Mouse (Mus musculus): ENCODE measurements around the gene Rpl7l1. TPM values are rescaled to one million over a fixed set of nuclear protein-coding genes. Genes with fewer than 3 reads are reported as not detected.
"Not testable (repeated sequence)": the region's sequence is repeated elsewhere in the genome, so short reads cannot be mapped to it uniquely, and the experiment has no call there.

Rpl7l1 gene
- polyA plus RNA-seq (2017; shearing (Covaris generic)): 100 to 1,000 TPM; 144 to 146 TPM

- peak; percentile 86 for ATAC-seq
These were observed at the start of gene Rpl7l1 for GRCm38 (mm10) chr17:46782341-46783221. TSS of gene Rpl7l1 (minus strand) at chr17:46782672.

GRCm38 (mm10) chr17:46829856-46830535 lies 47.5 kb upstream of the Rpl7l1 start:
- ATAC-seq: no peak

GRCm38 (mm10) chr17:46828935-46829334 lies 46.5 kb upstream of the Rpl7l1 start:
- ATAC-seq: peak; percentile 87

GRCm38 (mm10) chr17:46823091-46823490 lies 40.6 kb upstream of the Rpl7l1 start:
- no peak for ATAC-seq

GRCm38 (mm10) chr17:46820628-46821027 lies 38.2 kb upstream of the Rpl7l1 start:
- no peak for ATAC-seq

- ATAC-seq: no peak
These were observed 35.3 kb upstream of the Rpl7l1 start for GRCm38 (mm10) chr17:46817734-46818158.

GRCm38 (mm10) chr17:46816306-46816705 lies 33.8 kb upstream of the Rpl7l1 start:
- no peak for ATAC-seq

GRCm38 (mm10) chr17:46814497-46814896 lies 32.0 kb upstream of the Rpl7l1 start:
- no peak for ATAC-seq

- ATAC-seq: no peak
These were observed 31.2 kb upstream of the Rpl7l1 start for GRCm38 (mm10) chr17:46813637-46814036.

- no peak for ATAC-seq
These were observed 30.0 kb upstream of the Rpl7l1 start for GRCm38 (mm10) chr17:46812442-46812841.

- no peak for ATAC-seq
These were observed 28.2 kb upstream of the Rpl7l1 start for GRCm38 (mm10) chr17:46810672-46811071.

GRCm38 (mm10) chr17:46809131-46809830 lies 26.8 kb upstream of the Rpl7l1 start:
- ATAC-seq: no peak

- no peak for ATAC-seq
These were observed 25.9 kb upstream of the Rpl7l1 start for GRCm38 (mm10) chr17:46808376-46808775.

- ATAC-seq: no peak
These were observed 19.3 kb upstream of the Rpl7l1 start for GRCm38 (mm10) chr17:46801761-46802160.

- no peak for ATAC-seq
These were observed 17.2 kb upstream of the Rpl7l1 start for GRCm38 (mm10) chr17:46799680-46800079.

GRCm38 (mm10) chr17:46797386-46797785 lies 14.9 kb upstream of the Rpl7l1 start:
- no peak for ATAC-seq

GRCm38 (mm10) chr17:46796743-46797142 lies 14.3 kb upstream of the Rpl7l1 start:
- ATAC-seq: no peak

- no peak for ATAC-seq
These were observed 10.5 kb upstream of the Rpl7l1 start for GRCm38 (mm10) chr17:46792963-46793362.

- ATAC-seq: not testable (repeated sequence)
These were observed 5.5 kb upstream of the Rpl7l1 start for GRCm38 (mm10) chr17:46787974-46788373.

GRCm38 (mm10) chr17:46786952-46787351 lies 4.5 kb upstream of the Rpl7l1 start:
- ATAC-seq: no peak

- ATAC-seq: peak; percentile 5
These were observed 722 bp upstream of the Rpl7l1 start for GRCm38 (mm10) chr17:46783222-46783565.

- no peak for ATAC-seq
These were observed 596 bp downstream of the Rpl7l1 start for GRCm38 (mm10) chr17:46781876-46782275.

GRCm38 (mm10) chr17:46776087-46776486 lies 6.4 kb downstream of the Rpl7l1 start:
- ATAC-seq: no peak
